8 mouse cellular contexts compared by ENCODE assay signal in genomic region chr2:137114248-137115096, GRCm38 (mm10). TPM values are rescaled to one million over a fixed set of nuclear protein-coding genes. Genes with fewer than 3 reads are reported as not detected.
DNase-seq lines count a peak whose midpoint lies in the region; ATAC-seq and TF ChIP-seq lines count a peak whose summit lies in the region.

No protein-coding gene starts in this region.

- no peak for TF ChIP-seq POLR2A in bone marrow, adult 2 months (IDR thresholded peaks at IDR 0.05; ENCODE audit: borderline replicate concordance, control insufficient read depth, low read depth, low read length)
- no peak for TF ChIP-seq POLR2A in myocyte (IDR thresholded peaks at IDR 0.05; ENCODE audit: insufficient read length, low read depth)

- peak overlapping the region; percentile 89 for H3K4me2 ChIP-seq in forebrain, embryonic 12.5 days
- H3K4me2 ChIP-seq in heart, embryonic 16.5 days (ENCODE audit: low read depth, low read length) = peak overlapping the region; percentile 98
- peak overlapping the region; percentile 72 for H3K4me2 ChIP-seq in liver, embryonic 13.5 days
- H3K4me2 ChIP-seq in myocyte (ENCODE audit: low read depth) = peak overlapping the region; percentile 96
- peak overlapping the region; percentile 94 for H3K4me2 ChIP-seq in stomach, postnatal 0 days (replicated peaks; ENCODE audit: low read depth)

- peak; percentile 45 for ATAC-seq in forebrain, embryonic 12.5 days (ENCODE audit: low FRiP score)
- ATAC-seq in heart, embryonic 16.5 days (replicated peaks; ENCODE audit: extremely low read depth, insufficient read depth, low FRiP score) = peak; percentile 52
- peak; percentile 25 for ATAC-seq in liver, embryonic 13.5 days (ENCODE audit: low read depth)
- ATAC-seq in stomach, postnatal 0 days (ENCODE audit: low FRiP score, low TSS enrichment) = peak; percentile 64

- H3K27me3 ChIP-seq in forebrain, embryonic 12.5 days = peaks cover 21% of the 10 kb centered on the region
- H3K27me3 ChIP-seq in heart, embryonic 16.5 days (ENCODE audit: control insufficient read depth, insufficient read depth, low read length) = no peaks in the 10 kb centered on the region
- H3K27me3 ChIP-seq in liver, embryonic 13.5 days = peaks cover 72% of the 10 kb centered on the region
- H3K27me3 ChIP-seq in myocyte (ENCODE audit: control insufficient read depth, insufficient read depth, insufficient read length) = no peaks in the 10 kb centered on the region
- no peaks in the 10 kb centered on the region for H3K27me3 ChIP-seq in stomach, postnatal 0 days (ENCODE audit: control insufficient read depth, insufficient read depth, low read length)

- H3K9ac ChIP-seq in forebrain, embryonic 12.5 days = peak overlapping the region; percentile 78
- H3K9ac ChIP-seq in heart, embryonic 16.5 days (ENCODE audit: low read length) = peak overlapping the region; percentile 96
- H3K9ac ChIP-seq in liver, embryonic 13.5 days = peak overlapping the region; percentile 26; the same call in 1 of the 2 replicates
- peak overlapping the region; percentile 93 for H3K9ac ChIP-seq in stomach, postnatal 0 days (ENCODE audit: low read length)

- peak overlapping the region; percentile 66 for H3K4me3 ChIP-seq in bone marrow, adult 2 months (replicated peaks; ENCODE audit: control insufficient read depth, low read depth, low read length)
- peak overlapping the region; percentile 67 for H3K4me3 ChIP-seq in forebrain, embryonic 12.5 days (replicated peaks)
- H3K4me3 ChIP-seq in heart, embryonic 16.5 days (ENCODE audit: low read length) = peak overlapping the region; percentile 87
- H3K4me3 ChIP-seq in liver, embryonic 13.5 days (replicated peaks) = peak overlapping the region; percentile 63
- peak overlapping the region; percentile 99 for H3K4me3 ChIP-seq in myocyte
- peak overlapping the region; percentile 81 for H3K4me3 ChIP-seq in stomach, postnatal 0 days (ENCODE audit: low read depth, low read length)

- peak; percentile 23; the same call in 1 of the 2 replicates for TF ChIP-seq CTCF in bone marrow, adult 2 months (IDR thresholded peaks at IDR 0.05; ENCODE audit: control insufficient read depth, insufficient read depth, low read length)
- TF ChIP-seq CTCF in stomach, postnatal 0 days (IDR thresholded peaks at IDR 0.05; ENCODE audit: low read depth) = peak; percentile 84

- DNase-seq in 3134 (ENCODE audit: extremely low read depth, insufficient read length, low spot score) = peak; percentile 89
- peak; percentile 81 to 91 for DNase-seq in kidney, postnatal 25 days
- DNase-seq in liver, embryonic 13.5 days = peak; percentile 4
- DNase-seq in stomach, postnatal 0 days (ENCODE audit: low spot score) = peak; percentile 85

- WGBS in bone marrow, adult 2 months = 1% methylated on average over 51 of the region's 51 CpGs
- under 1% methylated on average over 51 of the region's 51 CpGs for WGBS in forebrain, embryonic 12.5 days
- under 1% methylated on average over 50 of the region's 51 CpGs for WGBS in heart, embryonic 16.5 days
- WGBS in liver, embryonic 13.5 days (ENCODE audit: insufficient replicate concordance) = under 1% methylated on average over 51 of the region's 51 CpGs
- WGBS in stomach, postnatal 0 days = 0% methylated on average over 49 of the region's 51 CpGs

- H3K9me3 ChIP-seq in forebrain, embryonic 12.5 days = no peaks in the 10 kb centered on the region
- H3K9me3 ChIP-seq in heart, embryonic 16.5 days (replicated peaks; ENCODE audit: control insufficient read depth, low read length) = no peaks in the 10 kb centered on the region
- H3K9me3 ChIP-seq in liver, embryonic 13.5 days (replicated peaks) = no peaks in the 10 kb centered on the region
- H3K9me3 ChIP-seq in stomach, postnatal 0 days (ENCODE audit: control insufficient read depth, low read length) = no peaks in the 10 kb centered on the region

- no peaks in the 10 kb centered on the region; the same call in 1 of the 2 replicates for H3K4me1 ChIP-seq in bone marrow, adult 2 months (ENCODE audit: control insufficient read depth, insufficient read depth, low read length)
- H3K4me1 ChIP-seq in forebrain, embryonic 12.5 days = peaks cover 77% of the 10 kb centered on the region
- H3K4me1 ChIP-seq in heart, embryonic 16.5 days (ENCODE audit: control insufficient read depth, insufficient read depth, low read length) = peaks cover 39% of the 10 kb centered on the region
- H3K4me1 ChIP-seq in liver, embryonic 13.5 days (replicated peaks) = peaks cover 23% of the 10 kb centered on the region
- no peaks in the 10 kb centered on the region; the same call in 1 of the 2 replicates for H3K4me1 ChIP-seq in stomach, postnatal 0 days (replicated peaks; ENCODE audit: control insufficient read depth, insufficient read depth)

- peak overlapping the region; percentile 21 for H3ac ChIP-seq in myocyte (ENCODE audit: control insufficient read depth, insufficient read length)

- H3K27ac ChIP-seq in bone marrow, adult 2 months (ENCODE audit: control insufficient read depth, insufficient read depth, low read depth, low read length, poor library complexity) = peak overlapping the region; percentile 60
- H3K27ac ChIP-seq in forebrain, embryonic 12.5 days = peak overlapping the region; percentile 62
- peak overlapping the region; percentile 99 for H3K27ac ChIP-seq in heart, embryonic 16.5 days (ENCODE audit: low read length)
- H3K27ac ChIP-seq in liver, embryonic 13.5 days = no peak overlapping the region; the same call in 1 of the 2 replicates
- H3K27ac ChIP-seq in stomach, postnatal 0 days (replicated peaks) = peak overlapping the region; percentile 99

- no peaks in the 10 kb centered on the region for H3K36me3 ChIP-seq in forebrain, embryonic 12.5 days (replicated peaks)
- no peaks in the 10 kb centered on the region for H3K36me3 ChIP-seq in heart, embryonic 16.5 days (ENCODE audit: control insufficient read depth, insufficient read depth)
- no peaks in the 10 kb centered on the region for H3K36me3 ChIP-seq in liver, embryonic 13.5 days
- peaks cover 4% of the 10 kb centered on the region for H3K36me3 ChIP-seq in myocyte (ENCODE audit: control insufficient read depth, insufficient read depth)
- H3K36me3 ChIP-seq in stomach, postnatal 0 days (ENCODE audit: control insufficient read depth, insufficient read depth, low read length) = no peaks in the 10 kb centered on the region

- TF ChIP-seq EP300 in stomach, postnatal 0 days (optimal IDR thresholded peaks at IDR 0.05) = peak; percentile 66

- H3K79me2 ChIP-seq in myocyte (ENCODE audit: control insufficient read depth, insufficient read depth) = peaks cover 62% of the 10 kb centered on the region

TF ChIP-seq in myocyte, 11 proteins besides CTCF, POLR2A, EP300 and RAD21:
- TF ChIP-seq CEBPB (IDR thresholded peaks at IDR 0.05; ENCODE audit: insufficient read depth, poor library complexity, severe bottlenecking) = 0 out of 2 replicates have a peak, but pooled peaks have one; percentile 5
- no peak for TF ChIP-seq TCF12 (IDR thresholded peaks at IDR 0.05; ENCODE audit: insufficient read depth, poor library complexity, severe bottlenecking)
- TF ChIP-seq E2F4 (IDR thresholded peaks at IDR 0.05; ENCODE audit: insufficient read depth) = no peak
- TF ChIP-seq TCF3 (IDR thresholded peaks at IDR 0.05; ENCODE audit: insufficient read length, low read depth) = no peak
- TF ChIP-seq SRF (IDR thresholded peaks at IDR 0.05; ENCODE audit: control insufficient read depth, insufficient read length, low read depth) = no peak
- peak; percentile 93 for TF ChIP-seq MAX (IDR thresholded peaks at IDR 0.05; ENCODE audit: low read depth)
- TF ChIP-seq REST (IDR thresholded peaks at IDR 0.05; ENCODE audit: insufficient read depth, insufficient read length) = no peak
- TF ChIP-seq POLR2AphosphoS2 (IDR thresholded peaks at IDR 0.05; ENCODE audit: insufficient read length, low read depth) = peak; percentile 45
- peak in 2 of 3 experiments; percentile 52 to 61 for TF ChIP-seq MYOD1 (IDR thresholded peaks at IDR 0.05; ENCODE audit: control insufficient read depth in 1 of 3, insufficient read length in 2 of 3, low read depth in 2 of 3)
- TF ChIP-seq USF1 (IDR thresholded peaks at IDR 0.05; ENCODE audit: low read depth) = peak; percentile 74
- peak in 1 of 3 experiments; percentile 51 for TF ChIP-seq MYOG (IDR thresholded peaks at IDR 0.05; ENCODE audit: control insufficient read depth in 1 of 3, insufficient read depth in 1 of 3, insufficient read length in 2 of 3, low read depth in 2 of 3)

RNA-seq across cellular contexts. Expression of gene Jag1, which starts 2.0 kb away (rescaled TPM):
- polyA plus RNA-seq in bone marrow, adult 2 months (2011; ENCODE audit: insufficient read depth, insufficient read length, low replicate concordance, missing spikeins) = 2.3 and 3.9 TPM in 2 replicates
- polyA plus RNA-seq in forebrain, embryonic 12.5 days (2016; fragmentation: Nextera tagmentation; extraction: Ambion mirVana) = 20.5 and 21.2 TPM in 2 replicates
- polyA plus RNA-seq in heart, embryonic 16.5 days (2015; fragmentation: Nextera tagmentation; extraction: Ambion mirVana) = 9.9 and 10.6 TPM in 2 replicates
- 1.2 and 1.6 TPM in 2 replicates for polyA plus RNA-seq in liver, embryonic 13.5 days (2015; fragmentation: Nextera tagmentation; extraction: Ambion mirVana)
- 17.9 TPM for polyA plus RNA-seq in myocyte (2012; fragmentation: generic; extraction: Trizol)
- polyA plus RNA-seq in stomach, postnatal 0 days (2015; fragmentation: Nextera tagmentation; extraction: Ambion mirVana) = 8.2 and 8.8 TPM in 2 replicates

Comparison
In these comparisons a context has a peak if more than half of its experiments do, and no peak if none do; other contexts are left out.
1. DNase-seq: peak in every context shown above with its lines; median percentile 89 in 3134; 86 in kidney, postnatal 25 days; 85 in stomach, postnatal 0 days; 4 in liver, embryonic 13.5 days.
2. H3K9ac ChIP-seq: peak in every context shown above with its lines; median percentile 96 in heart, embryonic 16.5 days; 93 in stomach, postnatal 0 days; 78 in forebrain, embryonic 12.5 days; 26 in liver, embryonic 13.5 days.